24 mouse cellular contexts compared by ENCODE assay signal in genomic region chr6:34903441-34903840, GRCm38 (mm10). TPM values are rescaled to one million over a fixed set of nuclear protein-coding genes. Genes with fewer than 3 reads are reported as not detected.
DNase-seq lines count a peak whose midpoint lies in the region; ATAC-seq and TF ChIP-seq lines count a peak whose summit lies in the region.
"Had no signal": no experiment of that assay in that cellular context is flagged by ENCODE, and none has a peak within 500 bp of the region (broad histone marks: within the 10 kb centered on the region; RNA-seq: fewer than 3 reads in every experiment).

No protein-coding gene starts in this region.

- peaks cover 73% of the 10 kb centered on the region for H3K4me1 ChIP-seq in heart, embryonic 12.5 days (replicated peaks)
- H3K4me1 ChIP-seq in liver, embryonic 12.5 days = peaks cover 70% of the 10 kb centered on the region
- peaks cover 31% of the 10 kb centered on the region for H3K4me1 ChIP-seq in liver, embryonic 11.5 days (replicated peaks; ENCODE audit: control insufficient read depth, insufficient read depth, low read length)
- H3K4me1 ChIP-seq in stomach, postnatal 0 days (replicated peaks; ENCODE audit: control insufficient read depth, insufficient read depth) = no peaks in the 10 kb centered on the region
- 0 out of 2 replicates have a peak, but pooled peaks cover 3% of the 10 kb centered on the region for H3K4me1 ChIP-seq in midbrain, embryonic 15.5 days
- H3K4me1 ChIP-seq: limb, embryonic 12.5 days had no signal

- WGBS in heart, embryonic 12.5 days = 79% methylated on average over 5 of the region's 5 CpGs
- 63% methylated on average over 5 of the region's 5 CpGs for WGBS in liver, embryonic 12.5 days (ENCODE audit: insufficient replicate concordance)
- WGBS in liver, embryonic 11.5 days = 77% methylated on average over 5 of the region's 5 CpGs
- 58% methylated on average over 5 of the region's 5 CpGs for WGBS in stomach, postnatal 0 days
- WGBS in midbrain, embryonic 15.5 days = 86% methylated on average over 5 of the region's 5 CpGs

- no peak for ATAC-seq in heart, embryonic 12.5 days (ENCODE audit: insufficient number of reproducible peaks, low FRiP score)
- ATAC-seq in liver, embryonic 12.5 days = no peak
- no peak for ATAC-seq in liver, embryonic 11.5 days (replicated peaks; ENCODE audit: low FRiP score)
- 0 out of 2 replicates have a peak, but pooled peaks have one; percentile 36 for ATAC-seq in stomach, postnatal 0 days (ENCODE audit: low FRiP score, low TSS enrichment)
- ATAC-seq in midbrain, embryonic 15.5 days (replicated peaks) = no peak
- ATAC-seq: forebrain, embryonic 16.5 days; hindbrain, postnatal 0 days; Patski had no signal

- TF ChIP-seq CTCF in stomach, postnatal 0 days (IDR thresholded peaks at IDR 0.05; ENCODE audit: low read depth) = no peak

- no peaks in the 10 kb centered on the region for H3K27me3 ChIP-seq in heart, embryonic 12.5 days (replicated peaks)
- no peaks in the 10 kb centered on the region for H3K27me3 ChIP-seq in liver, embryonic 12.5 days (replicated peaks)
- no peaks in the 10 kb centered on the region for H3K27me3 ChIP-seq in liver, embryonic 11.5 days (replicated peaks; ENCODE audit: control insufficient read depth, insufficient read depth, low read length)
- no peaks in the 10 kb centered on the region for H3K27me3 ChIP-seq in stomach, postnatal 0 days (ENCODE audit: control insufficient read depth, insufficient read depth, low read length)
- H3K27me3 ChIP-seq in midbrain, embryonic 15.5 days (replicated peaks) = no peaks in the 10 kb centered on the region
- H3K27me3 ChIP-seq: limb, embryonic 12.5 days; Patski had no signal

- no peak for DNase-seq in heart, adult 18-20 months
- DNase-seq in liver, embryonic 11.5 days (ENCODE audit: low spot score) = no peak
- peak; percentile 74 for DNase-seq in lung, postnatal 14 days
- peak; percentile 41 for DNase-seq in stomach, postnatal 0 days (ENCODE audit: low spot score)
- DNase-seq in right cerebral cortex, postnatal 14 days = no peak
- DNase-seq: adrenal gland, postnatal 25 days; cerebellum, adult 2 months; heart, postnatal 14 days; kidney, adult 18-20 months; kidney, postnatal 25 days had no signal

- H3K9ac ChIP-seq in heart, embryonic 12.5 days = no peak overlapping the region
- 0 out of 2 replicates have a peak overlapping the region, but pooled peaks have one; percentile 7 for H3K9ac ChIP-seq in liver, embryonic 12.5 days
- H3K9ac ChIP-seq in liver, embryonic 11.5 days (ENCODE audit: low read depth, low read length) = no peak overlapping the region
- no peak overlapping the region for H3K9ac ChIP-seq in stomach, postnatal 0 days (ENCODE audit: low read length)
- H3K9ac ChIP-seq in midbrain, embryonic 15.5 days = no peak overlapping the region
- H3K9ac ChIP-seq: limb, embryonic 12.5 days had no signal

- no peak overlapping the region for H3K4me3 ChIP-seq in heart, embryonic 12.5 days
- H3K4me3 ChIP-seq in liver, embryonic 12.5 days = no peak overlapping the region
- no peak overlapping the region for H3K4me3 ChIP-seq in liver, embryonic 11.5 days (ENCODE audit: low read depth, low read length)
- no peak overlapping the region for H3K4me3 ChIP-seq in stomach, postnatal 0 days (ENCODE audit: low read depth, low read length)
- no peak overlapping the region for H3K4me3 ChIP-seq in midbrain, embryonic 15.5 days
- H3K4me3 ChIP-seq: limb, embryonic 12.5 days had no signal

- no peak for TF ChIP-seq EP300 in stomach, postnatal 0 days (optimal IDR thresholded peaks at IDR 0.05)

- H3K9me3 ChIP-seq in heart, embryonic 12.5 days (replicated peaks) = no peaks in the 10 kb centered on the region
- H3K9me3 ChIP-seq in liver, embryonic 12.5 days (replicated peaks) = no peaks in the 10 kb centered on the region
- H3K9me3 ChIP-seq in liver, embryonic 11.5 days (ENCODE audit: control insufficient read depth, low read length) = no peaks in the 10 kb centered on the region
- H3K9me3 ChIP-seq in stomach, postnatal 0 days (ENCODE audit: control insufficient read depth, low read length) = no peaks in the 10 kb centered on the region
- no peaks in the 10 kb centered on the region for H3K9me3 ChIP-seq in midbrain, embryonic 15.5 days
- H3K9me3 ChIP-seq: limb, embryonic 12.5 days had no signal

- H3K4me2 ChIP-seq in heart, embryonic 12.5 days = no peak overlapping the region
- no peak overlapping the region; the same call in 1 of the 2 replicates for H3K4me2 ChIP-seq in liver, embryonic 12.5 days
- H3K4me2 ChIP-seq in liver, embryonic 11.5 days = no peak overlapping the region
- H3K4me2 ChIP-seq in stomach, postnatal 0 days (replicated peaks; ENCODE audit: low read depth) = peak overlapping the region; percentile 14; the same call in 1 of the 2 replicates
- H3K4me2 ChIP-seq in midbrain, embryonic 15.5 days = no peak overlapping the region
- H3K4me2 ChIP-seq: limb, embryonic 12.5 days; midbrain, embryonic 11.5 days had no signal

- H3K27ac ChIP-seq in heart, embryonic 12.5 days (ENCODE audit: poor library complexity, severe bottlenecking) = peak overlapping the region; percentile 57
- H3K27ac ChIP-seq in liver, embryonic 12.5 days = no peak overlapping the region
- no peak overlapping the region for H3K27ac ChIP-seq in liver, embryonic 11.5 days (ENCODE audit: low read depth, low read length)
- no peak overlapping the region for H3K27ac ChIP-seq in stomach, postnatal 0 days (replicated peaks)
- H3K27ac ChIP-seq in midbrain, embryonic 15.5 days = no peak overlapping the region
- H3K27ac ChIP-seq: hindbrain, postnatal 0 days; limb, embryonic 12.5 days had no signal

- peaks cover 49% of the 10 kb centered on the region for H3K36me3 ChIP-seq in heart, embryonic 12.5 days
- H3K36me3 ChIP-seq in liver, embryonic 12.5 days = peaks cover 94% of the 10 kb centered on the region
- H3K36me3 ChIP-seq in liver, embryonic 11.5 days (ENCODE audit: control insufficient read depth, insufficient read depth, low read length) = peaks cover 33% of the 10 kb centered on the region
- peaks cover 7% of the 10 kb centered on the region for H3K36me3 ChIP-seq in stomach, postnatal 0 days (ENCODE audit: control insufficient read depth, insufficient read depth, low read length)
- peaks cover 15% of the 10 kb centered on the region; the same call in 1 of the 2 replicates for H3K36me3 ChIP-seq in midbrain, embryonic 15.5 days (replicated peaks)

RNA-seq across cellular contexts. Expression of gene Wdr91, which starts 7.2 kb away (rescaled TPM):
- polyA plus RNA-seq in heart, embryonic 12.5 days (2016; fragmentation: Nextera tagmentation; extraction: Ambion mirVana) = 10.7 and 12.6 TPM in 2 replicates
- total RNA-seq in heart, adult 18-20 months (2021) = 10 to 100 TPM; 14.1 to 14.5 TPM
- 14.2 and 18.6 TPM in 2 replicates for polyA plus RNA-seq in liver, embryonic 12.5 days (2016; fragmentation: Nextera tagmentation; extraction: Ambion mirVana)
- 15.5 and 19.3 TPM in 2 replicates for polyA plus RNA-seq in liver, embryonic 11.5 days (2014; fragmentation: Nextera tagmentation; extraction: Ambion mirVana)
- polyA plus RNA-seq in stomach, postnatal 0 days (2015; fragmentation: Nextera tagmentation; extraction: Ambion mirVana) = 4.5 and 5.0 TPM in 2 replicates
- 15.5 and 16.1 TPM in 2 replicates for polyA plus RNA-seq in midbrain, embryonic 15.5 days (2015; fragmentation: Nextera tagmentation; extraction: Ambion mirVana)

RNA-seq across cellular contexts. Expression of gene Stra8, which starts 16.5 kb away (rescaled TPM):
- not detected in 2 replicates for polyA plus RNA-seq in heart, embryonic 12.5 days (2016; fragmentation: Nextera tagmentation; extraction: Ambion mirVana)
- total RNA-seq in heart, adult 18-20 months (2021) = not detected
- not detected in 2 replicates for polyA plus RNA-seq in liver, embryonic 12.5 days (2016; fragmentation: Nextera tagmentation; extraction: Ambion mirVana)
- polyA plus RNA-seq in liver, embryonic 11.5 days (2014; fragmentation: Nextera tagmentation; extraction: Ambion mirVana) = not detected in 2 replicates
- 0.10 TPM in 1 of 2 replicates, not detected in the other for polyA plus RNA-seq in stomach, postnatal 0 days (2015; fragmentation: Nextera tagmentation; extraction: Ambion mirVana)
- polyA plus RNA-seq in midbrain, embryonic 15.5 days (2015; fragmentation: Nextera tagmentation; extraction: Ambion mirVana) = not detected in 2 replicates
- total RNA-seq: adrenal gland, postnatal 25 days; common myeloid progenitor, adult 5-6 weeks; gastrocnemius, adult 18-20 months; heart, postnatal 14 days; hindbrain, postnatal 0 days had no signal
- polyA plus RNA-seq: cerebellum, adult 2 months; embryonic facial prominence, embryonic 11.5 days; forebrain, embryonic 16.5 days; hindbrain, postnatal 0 days; limb, embryonic 12.5 days; liver, embryonic 16.5 days; midbrain, embryonic 11.5 days; neural tube, embryonic 14.5 days; Patski; small intestine, adult 2 months had no signal

RNA-seq across cellular contexts. Expression of gene Cyren, which starts 25.6 kb away (rescaled TPM):
- polyA plus RNA-seq in heart, embryonic 12.5 days (2016; fragmentation: Nextera tagmentation; extraction: Ambion mirVana) = 9.7 and 11.2 TPM in 2 replicates
- 1 to 10 TPM; 3.6 to 5.2 TPM for total RNA-seq in heart, adult 18-20 months (2021)
- polyA plus RNA-seq in liver, embryonic 12.5 days (2016; fragmentation: Nextera tagmentation; extraction: Ambion mirVana) = 16.0 and 16.5 TPM in 2 replicates
- 20.1 and 20.5 TPM in 2 replicates for polyA plus RNA-seq in liver, embryonic 11.5 days (2014; fragmentation: Nextera tagmentation; extraction: Ambion mirVana)
- 5.8 and 5.9 TPM in 2 replicates for polyA plus RNA-seq in stomach, postnatal 0 days (2015; fragmentation: Nextera tagmentation; extraction: Ambion mirVana)
- polyA plus RNA-seq in midbrain, embryonic 15.5 days (2015; fragmentation: Nextera tagmentation; extraction: Ambion mirVana) = 10.6 and 11.3 TPM in 2 replicates

RNA-seq across cellular contexts. Expression of gene Tmem140, which starts 40.5 kb away (rescaled TPM):
- 1.1 and 1.2 TPM in 2 replicates for polyA plus RNA-seq in heart, embryonic 12.5 days (2016; fragmentation: Nextera tagmentation; extraction: Ambion mirVana)
- 10 to 100 TPM; 26.5 to 32.4 TPM for total RNA-seq in heart, adult 18-20 months (2021)
- 2.6 and 3.7 TPM in 2 replicates for polyA plus RNA-seq in liver, embryonic 12.5 days (2016; fragmentation: Nextera tagmentation; extraction: Ambion mirVana)
- polyA plus RNA-seq in liver, embryonic 11.5 days (2014; fragmentation: Nextera tagmentation; extraction: Ambion mirVana) = 2.7 and 3.2 TPM in 2 replicates
- polyA plus RNA-seq in stomach, postnatal 0 days (2015; fragmentation: Nextera tagmentation; extraction: Ambion mirVana) = 7.8 and 8.3 TPM in 2 replicates
- 1.5 and 1.9 TPM in 2 replicates for polyA plus RNA-seq in midbrain, embryonic 15.5 days (2015; fragmentation: Nextera tagmentation; extraction: Ambion mirVana)

Comparison
In these comparisons a context has a peak if more than half of its experiments do, and no peak if none do; other contexts are left out.
1. DNase-seq: peak in lung, postnatal 14 days (single experiment) and stomach, postnatal 0 days (single experiment); none in heart, adult 18-20 months (0 of 2), liver, embryonic 11.5 days (single experiment) and right cerebral cortex, postnatal 14 days (single experiment).